Mouse (Mus musculus) C2C12 (cell line): ENCODE measurements around the gene Tsen54. TPM values are rescaled to one million over a fixed set of nuclear protein-coding genes. Genes with fewer than 3 reads are reported as not detected.

Experiments used
- H3K27me3 ChIP-seq: one replicate; pipeline ENCODE4 v1.6.1; 2011; ENCODE audit not compliant: control insufficient read depth, insufficient read depth, insufficient read length
- H3K36me3 ChIP-seq: one replicate; pipeline ENCODE4 v1.6.1; 2011; ENCODE audit not compliant: control insufficient read depth, insufficient read depth
- H3K4me3 ChIP-seq: one replicate; pipeline ENCODE4 v1.5.1; 2011; ENCODE audit warnings: mild to moderate bottlenecking, control low read depth; ENCODE audit not compliant: poor library complexity, insufficient read depth, severe bottlenecking
- H3K79me2 ChIP-seq: one replicate; pipeline ENCODE4 v1.6.1; 2011; ENCODE audit not compliant: control insufficient read depth, insufficient read depth
- H3K79me3 ChIP-seq: one replicate; pipeline ENCODE4 v1.6.1; 2011; ENCODE audit warnings: low read depth, control low read depth
- H3ac ChIP-seq: one replicate; pipeline ENCODE3; 2011; ENCODE audit warnings: low read depth; ENCODE audit not compliant: control insufficient read depth, insufficient read length
- CEBPB ChIP-seq: IDR thresholded peaks from one replicate; pipeline ENCODE4 v1.6.1; 2011; ENCODE audit warnings: low read depth, mild to moderate bottlenecking, control low read depth, moderate library complexity
- CTCF ChIP-seq: IDR thresholded peaks from one replicate; pipeline ENCODE4 v1.5.1; 2011; ENCODE audit not compliant: control insufficient read depth, insufficient read depth, insufficient read length
- FOSL1 ChIP-seq: IDR thresholded peaks from one replicate; pipeline ENCODE4 v1.8.0; 2011; ENCODE audit warnings: mild to moderate bottlenecking, low read length; ENCODE audit not compliant: poor library complexity, insufficient read depth, severe bottlenecking
- MAX ChIP-seq: IDR thresholded peaks from one replicate; pipeline ENCODE4 v1.6.1; 2011; ENCODE audit warnings: mild to moderate bottlenecking, control low read depth
- MYOD1 ChIP-seq: IDR thresholded peaks from one replicate; pipeline ENCODE4 v1.6.1; 2011; ENCODE audit warnings: low read depth; ENCODE audit not compliant: control insufficient read depth, insufficient read length
- MYOG ChIP-seq: IDR thresholded peaks from one replicate; pipeline ENCODE4 v1.6.1; 2011; ENCODE audit not compliant: control insufficient read depth, insufficient read length; ENCODE audit errors: extremely low read depth
- USF1 ChIP-seq: IDR thresholded peaks from one replicate; pipeline ENCODE4 v1.6.1; 2011; ENCODE audit warnings: low read depth, mild to moderate bottlenecking, control low read depth, moderate library complexity
- polyA plus RNA-seq: library from polyadenylated mRNA; unstranded; fragments of >200 nt; fragmentation: generic; extraction: Trizol; gene quantifications from one replicate; pipeline ENCODE4 v1.2.1, GENCODE M21; 2012; ENCODE audit warnings: missing spikeins

Tsen54 gene
- polyA plus RNA-seq, 1 experiment, result 18.5 TPM

- TF ChIP-seq FOSL1 (no peak), USF1 (no peak), MYOG (no peak)
- no peaks in the 10 kb centered on the region for H3K36me3 ChIP-seq
- peaks cover 3% of the 10 kb centered on the region for H3K79me3 ChIP-seq
- H3K27me3 ChIP-seq, result no peaks in the 10 kb centered on the region
- H3ac ChIP-seq, result no peak overlapping the region
- H3K79me2 ChIP-seq, result no peaks in the 10 kb centered on the region
- H3K4me3 ChIP-seq, result no peak overlapping the region
Measured at GRCm38 (mm10) chr11:115774653-115775052, 39.9 kb upstream of the Tsen54 start.

- H3K27me3 ChIP-seq, result no peaks in the 10 kb centered on the region
- no peak overlapping the region for H3ac ChIP-seq
- H3K79me2 ChIP-seq, result no peaks in the 10 kb centered on the region
- H3K79me3 ChIP-seq, result peaks cover 3% of the 10 kb centered on the region
- no peaks in the 10 kb centered on the region for H3K36me3 ChIP-seq
- H3K4me3 ChIP-seq, result no peak overlapping the region
- TF ChIP-seq FOSL1 (no peak), USF1 (no peak)
Measured at GRCm38 (mm10) chr11:115775821-115776665, 38.5 kb upstream of the Tsen54 start.

- no peak overlapping the region for H3K4me3 ChIP-seq
- H3K27me3 ChIP-seq, result no peaks in the 10 kb centered on the region
- no peak overlapping the region for H3ac ChIP-seq
- H3K36me3 ChIP-seq, result no peaks in the 10 kb centered on the region
- no peaks in the 10 kb centered on the region for H3K79me2 ChIP-seq
- H3K79me3 ChIP-seq, result peaks cover 1% of the 10 kb centered on the region
- TF ChIP-seq CTCF (no peak), MYOG (no peak), USF1 (no peak), MYOD1 (no peak), FOSL1 (no peak), CEBPB (no peak), MAX (no peak)
Measured at GRCm38 (mm10) chr11:115776954-115777353, 37.6 kb upstream of the Tsen54 start.

GRCm38 (mm10) chr11:115777487-115778335, 36.8 kb upstream of the Tsen54 start:
- H3ac ChIP-seq, result no peak overlapping the region
- H3K79me2 ChIP-seq, result no peaks in the 10 kb centered on the region
- H3K27me3 ChIP-seq, result no peaks in the 10 kb centered on the region
- peaks cover 1% of the 10 kb centered on the region for H3K79me3 ChIP-seq
- H3K36me3 ChIP-seq, result no peaks in the 10 kb centered on the region
- no peak overlapping the region for H3K4me3 ChIP-seq
- TF ChIP-seq FOSL1, result no peak
- TF ChIP-seq MYOD1, result no peak
- TF ChIP-seq USF1, result no peak
- TF ChIP-seq MYOG, result no peak
- no peak for TF ChIP-seq CTCF
- no peak for TF ChIP-seq CEBPB
- no peak for TF ChIP-seq MAX

- TF ChIP-seq MAX, result no peak
- TF ChIP-seq MYOD1, result no peak
- TF ChIP-seq MYOG, result no peak
- no peak for TF ChIP-seq USF1
- no peak for TF ChIP-seq FOSL1
- no peak for TF ChIP-seq CTCF
- TF ChIP-seq CEBPB, result no peak
- peaks cover 1% of the 10 kb centered on the region for H3K79me3 ChIP-seq
- H3K27me3 ChIP-seq, result no peaks in the 10 kb centered on the region
- no peak overlapping the region for H3K4me3 ChIP-seq
- H3K36me3 ChIP-seq, result no peaks in the 10 kb centered on the region
- no peak overlapping the region for H3ac ChIP-seq
- no peaks in the 10 kb centered on the region for H3K79me2 ChIP-seq
Measured at GRCm38 (mm10) chr11:115779038-115779571, 35.4 kb upstream of the Tsen54 start.
